Mouse (Mus musculus): ENCODE results near the gene Gm12216. TPM values are rescaled to one million over a fixed set of nuclear protein-coding genes. Genes with fewer than 3 reads are reported as not detected.
"Not testable (repeated sequence)": the region's sequence is repeated elsewhere in the genome, so short reads cannot be mapped to it uniquely, and the experiment has no call there.

Gene Gm12216
- 1.0 and 2.5 TPM in 2 replicates for polyA plus RNA-seq (2015; fragmentation: Nextera tagmentation; extraction: Ambion mirVana)

DNA sequence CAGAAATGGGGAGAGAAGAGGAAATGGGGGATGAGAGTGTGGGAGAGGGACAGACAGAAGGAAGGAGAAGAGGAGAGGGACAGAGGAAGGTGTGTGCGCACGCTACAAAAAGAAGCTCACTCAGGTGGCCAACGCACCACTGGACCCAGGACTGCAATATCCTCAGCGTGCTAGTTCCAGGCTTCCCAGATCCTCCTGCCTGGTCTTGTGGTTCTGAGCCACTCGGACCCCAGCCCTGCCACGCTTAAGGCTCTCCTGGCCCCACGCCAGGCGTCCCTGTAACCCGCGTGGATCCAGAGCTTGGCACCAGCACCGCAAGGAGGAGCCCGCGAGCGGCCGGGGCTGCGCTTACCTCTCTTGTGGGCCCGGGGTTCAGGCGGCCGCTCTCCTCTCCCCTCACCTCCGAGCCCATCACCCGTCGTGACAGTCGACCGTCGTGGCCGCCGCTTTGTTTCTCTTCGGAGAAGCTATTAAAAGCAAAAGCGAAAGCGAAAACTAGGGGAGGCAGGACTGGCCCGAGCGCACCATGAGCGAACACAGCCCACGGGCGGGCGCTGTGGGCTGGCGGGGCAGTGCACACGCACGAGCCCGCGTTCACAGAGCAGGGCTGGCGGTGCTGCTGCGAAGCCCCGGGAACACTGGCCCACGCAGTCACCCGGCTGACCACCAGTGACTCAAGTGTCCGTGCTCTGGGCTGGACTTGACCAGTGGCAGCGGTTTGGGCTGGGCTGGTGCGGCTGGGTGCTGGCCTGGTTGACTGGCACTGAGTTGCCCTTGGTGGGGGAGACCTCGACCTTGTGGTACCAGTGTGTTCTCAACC is at the start of gene Gm12216:
Gm12216 (minus strand) TSS at position 496 of the 820 bp plus-strand sequence.
- not testable (repeated sequence) for H3K27me3 ChIP-seq, H3K9me3 ChIP-seq, H3K36me3 ChIP-seq, H3K4me1 ChIP-seq
- Histone ChIP-seq H3K4me3 (peak within 1 kb of the TSS; percentile 64), H3K27ac (peak within 1 kb of the TSS; percentile 29; the same call in 1 of the 2 replicates), H3K4me2 (peak within 1 kb of the TSS; percentile 84), H3K9ac (peak within 1 kb of the TSS; percentile 65)
- ATAC-seq (ENCODE audit: borderline replicate concordance, extremely low read depth, low FRiP score, low TSS enrichment) = peak; percentile 77
- 10% methylated on average over 44 of the region's 50 CpGs for WGBS

DNA sequence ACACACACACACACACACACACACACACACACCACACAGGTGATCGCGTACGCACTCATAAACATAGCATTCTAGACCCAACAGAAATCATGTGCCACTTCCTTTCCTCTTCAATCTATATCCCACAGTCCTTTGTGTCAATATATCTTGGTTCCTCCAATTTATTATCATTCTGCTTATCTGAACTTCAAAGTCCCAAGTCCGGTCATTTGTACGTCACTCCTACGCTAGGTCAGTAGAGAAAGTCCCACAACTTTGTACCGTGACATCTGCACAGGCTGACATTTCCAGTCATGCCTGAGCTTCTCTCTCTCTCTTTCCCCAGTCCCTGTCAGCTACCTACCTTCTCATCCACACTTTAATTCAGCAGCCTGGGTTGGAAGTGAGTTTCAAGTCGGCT is 49.6 kb upstream of the Gm12216 start:
- no peak for ATAC-seq (ENCODE audit: borderline replicate concordance, extremely low read depth, low FRiP score, low TSS enrichment)

DNA sequence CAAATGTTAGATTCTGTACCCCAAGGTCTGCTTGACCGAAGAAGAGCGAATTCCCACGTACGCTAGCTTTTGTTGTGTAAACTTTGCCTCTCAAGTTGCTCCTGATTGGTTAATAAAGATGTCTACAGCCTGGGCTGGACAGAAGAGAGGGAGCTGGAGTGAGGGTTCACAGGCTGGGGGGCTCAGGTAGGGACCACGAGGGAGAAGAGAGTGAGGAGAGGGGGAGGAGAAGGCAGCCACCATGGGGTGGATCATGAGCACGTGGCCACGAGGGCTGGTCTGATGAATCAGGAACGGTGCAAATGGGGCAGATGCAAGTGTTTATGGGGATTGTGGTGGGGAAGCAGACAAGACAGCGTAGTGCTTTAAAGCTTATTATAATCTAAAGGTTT is 45.5 kb upstream of the Gm12216 start:
- Histone ChIP-seq H3K9me3 (no peaks in the 10 kb centered on the region), H3K27me3 (no peaks in the 10 kb centered on the region), H3K4me2 (no peak overlapping the region), H3K9ac (no peak overlapping the region), H3K4me3 (no peak overlapping the region), H3K36me3 (no peaks in the 10 kb centered on the region), H3K4me1 (peaks cover 13% of the 10 kb centered on the region; the same call in 1 of the 2 replicates), H3K27ac (no peak overlapping the region)
- WGBS = 53% methylated on average over 9 of the region's 9 CpGs
- ATAC-seq (ENCODE audit: borderline replicate concordance, extremely low read depth, low FRiP score, low TSS enrichment) = no peak

More for the DNA sequence above, 49.6 kb upstream of the Gm12216 start:
- H3K9me3 ChIP-seq = no peaks in the 10 kb centered on the region
- H3K4me3 ChIP-seq = no peak overlapping the region
- no peaks in the 10 kb centered on the region for H3K27me3 ChIP-seq
- H3K4me2 ChIP-seq = no peak overlapping the region
- no peaks in the 10 kb centered on the region for H3K36me3 ChIP-seq
- H3K27ac ChIP-seq = no peak overlapping the region
- H3K4me1 ChIP-seq = peaks cover 6% of the 10 kb centered on the region; the same call in 1 of the 2 replicates
- 78% methylated on average over 8 of the region's 8 CpGs for WGBS
- H3K9ac ChIP-seq = no peak overlapping the region

DNA sequence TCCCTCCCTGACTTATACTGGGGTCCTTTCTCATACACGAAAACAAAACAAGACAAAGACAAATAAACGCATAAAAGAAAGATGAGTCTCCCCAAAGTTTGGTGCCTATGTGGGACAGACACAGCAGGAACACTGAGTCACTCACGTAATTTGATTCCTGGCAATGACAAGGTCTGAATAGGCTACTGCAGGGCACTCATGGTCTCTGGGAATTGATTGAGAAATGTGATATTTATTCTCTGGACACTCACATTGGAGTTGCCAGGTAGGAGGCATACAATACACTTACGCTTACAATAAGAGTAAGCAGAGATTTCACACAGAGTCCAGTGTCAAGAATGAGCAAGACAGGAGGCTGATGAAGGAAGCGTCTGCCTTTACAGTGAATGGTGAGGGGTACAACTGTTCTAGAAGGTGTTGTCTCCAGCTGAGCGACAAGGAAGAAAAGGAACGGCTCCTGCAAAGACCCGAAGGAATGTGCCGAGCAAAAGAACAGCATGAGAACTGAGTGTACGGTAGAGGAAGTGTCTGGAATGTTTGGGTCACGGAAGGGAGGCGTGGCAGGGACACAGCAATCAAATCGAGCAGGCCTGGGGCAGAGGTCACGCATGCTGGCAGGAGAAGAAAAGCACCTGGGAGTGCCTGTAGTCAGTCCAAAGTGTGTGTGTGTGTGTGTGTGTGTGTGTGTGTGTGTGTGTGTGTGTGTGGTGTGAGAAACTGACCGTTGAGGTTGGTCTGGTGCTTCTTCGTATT is 44.9 kb upstream of the Gm12216 start:
- Histone ChIP-seq H3K36me3 (no peaks in the 10 kb centered on the region), H3K27ac (peak overlapping the region; percentile 42; the same call in 1 of the 2 replicates), H3K27me3 (no peaks in the 10 kb centered on the region), H3K4me3 (no peak overlapping the region), H3K4me2 (peak overlapping the region; percentile 16; the same call in 1 of the 2 replicates), H3K4me1 (peaks cover 13% of the 10 kb centered on the region; the same call in 1 of the 2 replicates), H3K9me3 (no peaks in the 10 kb centered on the region), H3K9ac (no peak overlapping the region)
- ATAC-seq (ENCODE audit: borderline replicate concordance, extremely low read depth, low FRiP score, low TSS enrichment) = 0 out of 2 replicates have a peak, but pooled peaks have one; percentile 31
- WGBS = 22% methylated on average over 16 of the region's 16 CpGs

DNA sequence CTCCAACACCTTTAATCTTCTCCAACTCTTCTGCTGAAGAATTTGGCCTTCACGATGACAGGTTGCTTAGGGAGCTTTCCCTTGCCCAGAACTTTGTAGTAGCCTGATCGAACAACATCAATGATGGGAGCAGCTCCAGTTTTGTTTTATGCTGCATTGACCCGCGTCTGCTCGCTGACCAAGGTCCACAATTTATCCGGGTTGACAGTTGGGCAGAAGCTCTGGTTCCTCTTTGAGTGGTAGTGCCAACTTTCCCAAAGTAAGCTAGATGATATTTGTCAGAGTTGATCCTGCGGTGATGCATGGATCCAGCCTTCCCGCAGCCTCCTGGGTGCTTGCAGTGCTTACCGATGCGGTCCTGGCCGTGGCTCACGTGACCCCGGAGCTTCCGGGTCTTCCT is 43.7 kb upstream of the Gm12216 start:
- no peak for ATAC-seq (ENCODE audit: borderline replicate concordance, extremely low read depth, low FRiP score, low TSS enrichment)
- Histone ChIP-seq H3K4me3 (no peak overlapping the region), H3K4me2 (no peak overlapping the region), H3K9ac (no peak overlapping the region), H3K36me3 (no peaks in the 10 kb centered on the region), H3K9me3 (no peaks in the 10 kb centered on the region), H3K4me1 (peaks cover 13% of the 10 kb centered on the region; the same call in 1 of the 2 replicates), H3K27ac (no peak overlapping the region), H3K27me3 (no peaks in the 10 kb centered on the region)
- WGBS = 90% methylated on average over 14 of the region's 14 CpGs

DNA sequence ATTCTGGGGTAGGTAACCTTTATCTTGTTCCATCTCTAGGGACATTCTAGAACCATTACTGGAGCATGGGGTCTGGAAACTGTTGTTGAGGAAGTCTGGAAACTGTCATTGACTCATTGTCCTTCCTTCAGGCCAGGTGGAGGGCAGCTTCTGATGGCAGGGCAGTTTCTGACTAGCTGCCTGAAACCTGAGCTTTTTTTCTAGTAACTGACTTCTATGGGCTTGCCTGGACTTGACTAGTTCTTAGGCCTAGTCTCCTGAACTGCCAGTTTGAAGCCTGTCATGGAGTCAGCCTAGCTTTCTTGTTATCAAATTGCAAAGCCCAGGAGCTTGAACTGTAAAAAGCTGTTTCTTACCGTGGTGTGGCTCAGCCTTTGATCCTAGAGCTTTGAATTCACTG is 41.9 kb upstream of the Gm12216 start:
- WGBS = 28% methylated on average over 1 of the region's 1 CpGs
- no peak overlapping the region for H3K4me2 ChIP-seq
- peaks cover 13% of the 10 kb centered on the region; the same call in 1 of the 2 replicates for H3K4me1 ChIP-seq
- no peaks in the 10 kb centered on the region for H3K9me3 ChIP-seq
- H3K36me3 ChIP-seq = no peaks in the 10 kb centered on the region
- no peak for ATAC-seq (ENCODE audit: borderline replicate concordance, extremely low read depth, low FRiP score, low TSS enrichment)
- H3K27me3 ChIP-seq = no peaks in the 10 kb centered on the region
- H3K9ac ChIP-seq = no peak overlapping the region
- H3K27ac ChIP-seq = no peak overlapping the region
- H3K4me3 ChIP-seq = no peak overlapping the region

DNA sequence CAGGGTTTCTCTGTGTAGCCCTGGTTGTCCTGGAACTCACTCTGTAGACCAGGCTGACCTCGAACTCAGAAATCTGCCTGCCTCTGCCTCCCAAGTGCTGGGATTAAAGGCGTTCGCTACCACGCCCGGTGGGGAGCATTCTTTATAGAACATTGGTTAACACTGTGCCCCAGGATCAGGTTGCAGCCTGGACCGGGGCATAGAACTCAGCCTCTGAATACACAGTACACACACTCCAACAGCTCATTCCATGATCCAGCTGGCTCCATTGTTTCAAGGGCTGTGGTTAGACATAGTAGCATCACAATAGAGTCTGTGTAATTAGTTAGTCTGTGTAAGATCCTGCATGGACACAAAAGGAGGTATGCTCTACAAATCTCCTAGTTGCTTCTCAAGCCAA is 40.9 kb upstream of the Gm12216 start:
- Histone ChIP-seq H3K4me2 (no peak overlapping the region), H3K36me3 (no peaks in the 10 kb centered on the region), H3K4me1 (peaks cover 13% of the 10 kb centered on the region; the same call in 1 of the 2 replicates), H3K27ac (no peak overlapping the region), H3K27me3 (no peaks in the 10 kb centered on the region), H3K9me3 (no peaks in the 10 kb centered on the region), H3K4me3 (no peak overlapping the region), H3K9ac (no peak overlapping the region)
- no peak for ATAC-seq (ENCODE audit: borderline replicate concordance, extremely low read depth, low FRiP score, low TSS enrichment)
- 88% methylated on average over 6 of the region's 6 CpGs for WGBS

DNA sequence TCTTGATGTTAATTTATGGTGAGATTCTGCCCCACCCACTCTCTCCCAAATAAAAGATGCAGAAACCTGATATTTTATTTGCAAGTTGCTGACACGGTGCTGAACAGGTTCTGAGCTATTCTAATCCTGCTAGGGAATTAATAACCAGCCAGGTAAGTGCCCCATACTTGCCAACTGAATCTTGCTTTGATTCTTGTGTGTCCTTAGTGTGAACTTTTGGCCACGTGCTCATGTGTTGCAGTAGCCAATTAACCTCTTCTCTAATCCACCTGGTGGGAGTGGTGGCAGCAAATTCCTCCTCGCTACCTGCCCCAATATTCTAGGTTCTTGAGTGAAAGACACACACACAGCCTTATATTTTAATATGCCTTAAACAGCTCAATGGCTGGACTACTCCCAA is 39.9 kb upstream of the Gm12216 start:
- Histone ChIP-seq H3K4me2 (no peak overlapping the region), H3K4me3 (no peak overlapping the region), H3K27me3 (no peaks in the 10 kb centered on the region), H3K36me3 (no peaks in the 10 kb centered on the region), H3K27ac (no peak overlapping the region), H3K9ac (no peak overlapping the region), H3K9me3 (no peaks in the 10 kb centered on the region), H3K4me1 (peaks cover 10% of the 10 kb centered on the region; the same call in 1 of the 2 replicates)
- ATAC-seq (ENCODE audit: borderline replicate concordance, extremely low read depth, low FRiP score, low TSS enrichment) = no peak
- 57% methylated on average over 3 of the region's 3 CpGs for WGBS

DNA sequence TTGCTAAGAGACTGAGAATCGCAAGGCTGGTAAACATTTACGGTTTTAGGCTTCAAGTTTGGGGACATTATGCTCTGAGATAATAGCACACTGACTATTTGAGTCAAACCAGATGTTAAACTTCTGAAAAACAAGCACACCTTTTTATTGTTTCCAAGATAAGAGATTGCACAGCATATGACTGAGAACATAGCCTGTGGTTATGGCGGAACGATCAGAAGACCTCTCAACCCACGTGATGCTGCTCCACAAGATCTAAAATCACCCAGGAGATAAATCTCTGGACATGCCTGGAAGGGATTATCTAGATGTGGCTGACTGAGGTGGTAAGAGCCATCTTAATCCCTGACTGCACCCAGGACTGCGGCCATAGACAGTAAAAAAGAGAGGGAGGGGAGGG is 37.9 kb upstream of the Gm12216 start:
- 75% methylated on average over 6 of the region's 6 CpGs for WGBS
- Histone ChIP-seq H3K9me3 (no peaks in the 10 kb centered on the region), H3K27me3 (no peaks in the 10 kb centered on the region), H3K4me1 (peaks cover 3% of the 10 kb centered on the region; the same call in 1 of the 2 replicates), H3K9ac (no peak overlapping the region), H3K4me3 (no peak overlapping the region), H3K27ac (no peak overlapping the region), H3K4me2 (no peak overlapping the region), H3K36me3 (no peaks in the 10 kb centered on the region)
- ATAC-seq (ENCODE audit: borderline replicate concordance, extremely low read depth, low FRiP score, low TSS enrichment) = no peak

DNA sequence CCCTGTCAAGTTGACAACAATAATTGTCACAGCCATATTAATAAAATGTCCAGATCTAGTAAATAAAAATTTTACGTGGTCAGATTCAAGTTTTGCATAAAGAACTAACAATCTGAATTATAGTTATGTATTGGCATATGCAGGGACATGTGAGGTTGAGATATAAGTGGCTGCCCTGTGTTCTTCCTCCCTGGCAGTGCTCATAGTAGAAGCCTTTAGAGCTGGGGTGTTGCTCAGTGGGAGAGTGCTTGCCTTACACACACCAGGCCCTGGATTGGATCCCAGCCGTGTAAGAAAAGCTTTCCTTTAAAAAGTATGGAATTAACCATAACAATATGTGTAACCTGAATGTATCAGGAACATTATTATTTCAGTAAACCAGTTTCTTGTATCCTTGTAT is 34.4 kb upstream of the Gm12216 start:
- no peak overlapping the region for H3K9ac ChIP-seq
- no peaks in the 10 kb centered on the region for H3K36me3 ChIP-seq
- H3K9me3 ChIP-seq = no peaks in the 10 kb centered on the region
- no peak overlapping the region for H3K4me3 ChIP-seq
- H3K27ac ChIP-seq = no peak overlapping the region
- no peak for ATAC-seq (ENCODE audit: borderline replicate concordance, extremely low read depth, low FRiP score, low TSS enrichment)
- H3K4me1 ChIP-seq = peaks cover 23% of the 10 kb centered on the region
- H3K4me2 ChIP-seq = no peak overlapping the region
- WGBS = 58% methylated on average over 2 of the region's 2 CpGs
- no peaks in the 10 kb centered on the region for H3K27me3 ChIP-seq

DNA sequence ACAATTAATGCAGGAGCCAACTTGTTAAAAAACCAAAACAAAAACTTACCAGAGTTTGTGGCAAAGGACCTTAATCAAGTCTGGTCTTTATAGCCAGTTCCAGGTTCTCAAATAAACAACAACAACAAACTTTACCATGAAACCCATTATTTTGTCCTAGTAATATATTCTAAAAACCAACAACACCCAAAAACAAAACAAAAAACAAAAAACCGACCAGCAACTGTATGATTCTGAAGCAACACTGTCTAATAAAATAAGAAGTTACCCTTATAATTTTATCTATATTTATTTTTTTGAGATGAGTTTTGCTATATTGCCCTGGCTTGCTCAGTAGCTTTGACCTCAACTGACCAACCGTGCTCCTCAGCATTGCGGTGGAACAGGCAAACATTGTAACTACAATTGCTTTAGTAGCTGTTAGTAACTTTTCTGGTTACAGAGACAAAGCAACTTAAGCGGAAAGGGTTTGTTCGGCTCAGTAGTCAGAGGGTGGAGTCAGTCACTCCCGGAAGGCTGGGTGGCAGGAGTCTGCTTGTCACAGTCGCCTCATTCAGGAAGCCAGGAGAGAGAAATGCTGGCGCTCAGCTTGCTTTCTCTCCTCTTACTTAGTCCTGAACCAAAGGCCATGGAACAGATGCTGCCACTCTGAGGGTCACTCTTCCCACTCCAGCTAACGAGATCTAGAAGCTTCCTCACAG is 33.8 kb upstream of the Gm12216 start:
- whole genome bisulfite sequencing = 34% methylated on average over 9 of the region's 9 CpGs
- no peaks in the 10 kb centered on the region for H3K27me3 ChIP-seq
- no peaks in the 10 kb centered on the region for H3K9me3 ChIP-seq
- no peak for ATAC-seq (ENCODE audit: borderline replicate concordance, extremely low read depth, low FRiP score, low TSS enrichment)
- H3K4me1 ChIP-seq = peaks cover 23% of the 10 kb centered on the region
- no peak overlapping the region for H3K4me2 ChIP-seq
- H3K36me3 ChIP-seq = no peaks in the 10 kb centered on the region
- no peak overlapping the region for H3K4me3 ChIP-seq
- H3K9ac ChIP-seq = no peak overlapping the region
- H3K27ac ChIP-seq = no peak overlapping the region
